Mouse (Mus musculus) hindbrain, embryonic 12.5 days (tissue): ENCODE measurements at regions not wholly inside any gene's neighbourhood (a gene's known extent, or its start where the extent isn't known, plus 50 kb on each side); places are given as distances from the start of the nearest gene placed in this dataset.

ENCODE experiments used
- ATAC-seq: fragments of 200-750 bp; cut with Nextera tagmentation; 2 replicates; pipeline ENCODE4 v1.8.0; 2017; ENCODE audit warnings: moderate TSS enrichment; ENCODE audit not compliant: low FRiP score
- H3K27ac ChIP-seq: fragments of 300-500 bp; sonication (generic); 2 replicates; pipeline ENCODE4 v1.5.1; 2016; ENCODE audit warnings: mild to moderate bottlenecking
- H3K27me3 ChIP-seq: fragments of 300-500 bp; sonication (generic); 2 replicates; pipeline ENCODE4 v1.6.1; 2016; ENCODE audit warnings: mild to moderate bottlenecking
- H3K36me3 ChIP-seq: fragments of 300-500 bp; sonication (generic); 2 replicates; pipeline ENCODE4 v1.6.1; 2016; ENCODE audit warnings: mild to moderate bottlenecking
- H3K4me1 ChIP-seq: fragments of 300-500 bp; sonication (generic); 2 replicates; pipeline ENCODE4 v1.6.1; 2016
- H3K4me2 ChIP-seq: fragments of 300-500 bp; sonication (generic); replicated peaks from 2 replicates; pipeline ENCODE4 v1.6.1; 2016; ENCODE audit warnings: mild to moderate bottlenecking
- H3K4me3 ChIP-seq: fragments of 300-500 bp; sonication (generic); 2 replicates; pipeline ENCODE4 v1.5.1; 2016; ENCODE audit warnings: mild to moderate bottlenecking
- H3K9ac ChIP-seq: fragments of 300-500 bp; sonication (generic); 2 replicates; pipeline ENCODE4 v1.6.1; 2016; ENCODE audit warnings: mild to moderate bottlenecking, moderate library complexity
- H3K9me3 ChIP-seq: fragments of 300-500 bp; sonication (generic); replicated peaks from 2 replicates; pipeline ENCODE4 v1.6.1; 2016; ENCODE audit warnings: mild to moderate bottlenecking
- WGBS: fragments of 180-500 bp; shearing (Covaris S2); methylation state at CpG from one replicate; pipeline ENCODE4 v1.1.7; 2016; 5-methylcytosine and 5-hydroxymethylcytosine counted together

- no peak overlapping the region for H3K27ac ChIP-seq
- H3K9me3 ChIP-seq: no peaks in the 10 kb centered on the region
- no peak overlapping the region for H3K4me3 ChIP-seq
- no peak overlapping the region for H3K4me2 ChIP-seq
- no peaks in the 10 kb centered on the region for H3K4me1 ChIP-seq
- ATAC-seq: no peak
- no peak overlapping the region for H3K9ac ChIP-seq
- no peaks in the 10 kb centered on the region for H3K36me3 ChIP-seq
- WGBS: 84% methylated on average over 2 of the region's 2 CpGs
- no peaks in the 10 kb centered on the region for H3K27me3 ChIP-seq
Measured at GRCm38 (mm10) chr10:9136099-9136498, 250.2 kb upstream of the Sash1 start.

GRCm38 (mm10) chr10:9134293-9135021 lies 248.6 kb upstream of the Sash1 start:
- no peak for ATAC-seq
- WGBS: 70% methylated on average over 9 of the region's 9 CpGs
- Histone ChIP-seq H3K27me3 (no peaks in the 10 kb centered on the region), H3K9ac (no peak overlapping the region), H3K27ac (no peak overlapping the region), H3K36me3 (no peaks in the 10 kb centered on the region), H3K4me3 (no peak overlapping the region), H3K9me3 (no peaks in the 10 kb centered on the region), H3K4me2 (no peak overlapping the region), H3K4me1 (no peaks in the 10 kb centered on the region)

- no peaks in the 10 kb centered on the region for H3K36me3 ChIP-seq
- H3K4me3 ChIP-seq: no peak overlapping the region
- H3K9ac ChIP-seq: no peak overlapping the region
- 86% methylated on average over 2 of the region's 2 CpGs for WGBS
- no peaks in the 10 kb centered on the region for H3K4me1 ChIP-seq
- H3K4me2 ChIP-seq: no peak overlapping the region
- H3K27ac ChIP-seq: no peak overlapping the region
- no peaks in the 10 kb centered on the region for H3K9me3 ChIP-seq
- no peaks in the 10 kb centered on the region for H3K27me3 ChIP-seq
- ATAC-seq: no peak
Measured at GRCm38 (mm10) chr10:9130061-9130460, 244.2 kb upstream of the Sash1 start.

GRCm38 (mm10) chr10:9119249-9119648 lies 233.4 kb upstream of the Sash1 start:
- Histone ChIP-seq H3K9me3 (no peaks in the 10 kb centered on the region), H3K36me3 (no peaks in the 10 kb centered on the region), H3K27ac (no peak overlapping the region), H3K9ac (no peak overlapping the region), H3K4me2 (no peak overlapping the region), H3K4me3 (no peak overlapping the region), H3K27me3 (no peaks in the 10 kb centered on the region), H3K4me1 (peaks cover 5% of the 10 kb centered on the region)
- ATAC-seq: no peak
- WGBS: 19% methylated on average over 4 of the region's 4 CpGs

GRCm38 (mm10) chr10:9117648-9118551 lies 232.0 kb upstream of the Sash1 start:
- H3K36me3 ChIP-seq: no peaks in the 10 kb centered on the region
- peaks cover 5% of the 10 kb centered on the region for H3K4me1 ChIP-seq
- ATAC-seq: peak; percentile 91
- no peaks in the 10 kb centered on the region for H3K27me3 ChIP-seq
- H3K4me2 ChIP-seq: peak overlapping the region; percentile 47
- no peaks in the 10 kb centered on the region for H3K9me3 ChIP-seq
- WGBS: 17% methylated on average over 14 of the region's 14 CpGs
- no peak overlapping the region for H3K27ac ChIP-seq
- peak overlapping the region; percentile 35; the same call in 1 of the 2 replicates for H3K9ac ChIP-seq
- peak overlapping the region; percentile 18 for H3K4me3 ChIP-seq

- ATAC-seq: 0 out of 2 replicates have a peak, but pooled peaks have one; percentile 33
- Histone ChIP-seq H3K4me2 (peak overlapping the region; percentile 47), H3K9me3 (no peaks in the 10 kb centered on the region), H3K27ac (no peak overlapping the region), H3K9ac (peak overlapping the region; percentile 35; the same call in 1 of the 2 replicates), H3K4me1 (peaks cover 5% of the 10 kb centered on the region), H3K27me3 (no peaks in the 10 kb centered on the region), H3K4me3 (peak overlapping the region; percentile 18), H3K36me3 (no peaks in the 10 kb centered on the region)
- 91% methylated on average over 7 of the region's 7 CpGs for WGBS
Measured at GRCm38 (mm10) chr10:9117134-9117533, 231.3 kb upstream of the Sash1 start.

GRCm38 (mm10) chr10:9113706-9114105 lies 227.8 kb upstream of the Sash1 start:
- Histone ChIP-seq H3K4me1 (peaks cover 2% of the 10 kb centered on the region), H3K4me2 (no peak overlapping the region), H3K27me3 (no peaks in the 10 kb centered on the region), H3K36me3 (no peaks in the 10 kb centered on the region), H3K9ac (no peak overlapping the region), H3K4me3 (no peak overlapping the region), H3K9me3 (no peaks in the 10 kb centered on the region), H3K27ac (no peak overlapping the region)
- 84% methylated on average over 5 of the region's 5 CpGs for WGBS
- ATAC-seq: no peak

GRCm38 (mm10) chr10:9111051-9111450 lies 225.2 kb upstream of the Sash1 start:
- no peak overlapping the region for H3K27ac ChIP-seq
- H3K9me3 ChIP-seq: no peaks in the 10 kb centered on the region
- 86% methylated on average over 3 of the region's 3 CpGs for WGBS
- H3K4me2 ChIP-seq: no peak overlapping the region
- H3K36me3 ChIP-seq: no peaks in the 10 kb centered on the region
- no peaks in the 10 kb centered on the region for H3K27me3 ChIP-seq
- no peak overlapping the region for H3K4me3 ChIP-seq
- no peaks in the 10 kb centered on the region for H3K4me1 ChIP-seq
- H3K9ac ChIP-seq: no peak overlapping the region
- ATAC-seq: no peak

GRCm38 (mm10) chr10:9096207-9096606 lies 210.3 kb upstream of the Sash1 start:
- Histone ChIP-seq H3K27me3 (no peaks in the 10 kb centered on the region), H3K4me3 (no peak overlapping the region), H3K4me1 (no peaks in the 10 kb centered on the region), H3K36me3 (no peaks in the 10 kb centered on the region), H3K9ac (no peak overlapping the region), H3K9me3 (no peaks in the 10 kb centered on the region), H3K27ac (no peak overlapping the region), H3K4me2 (no peak overlapping the region)
- WGBS: 80% methylated on average over 2 of the region's 2 CpGs
- no peak for ATAC-seq

- Histone ChIP-seq H3K4me3 (no peak overlapping the region), H3K4me2 (no peak overlapping the region), H3K4me1 (no peaks in the 10 kb centered on the region), H3K9me3 (no peaks in the 10 kb centered on the region), H3K27ac (no peak overlapping the region), H3K9ac (no peak overlapping the region), H3K27me3 (no peaks in the 10 kb centered on the region), H3K36me3 (no peaks in the 10 kb centered on the region)
- WGBS: 70% methylated on average over 6 of the region's 6 CpGs
- ATAC-seq: no peak
Measured at GRCm38 (mm10) chr10:9095163-9095562, 209.3 kb upstream of the Sash1 start.

GRCm38 (mm10) chr10:9092237-9092885 lies 206.5 kb upstream of the Sash1 start:
- peak; percentile 38; the same call in 1 of the 2 replicates for ATAC-seq
- no peak overlapping the region for H3K4me3 ChIP-seq
- WGBS: 76% methylated on average over 10 of the region's 10 CpGs
- H3K4me2 ChIP-seq: no peak overlapping the region
- H3K4me1 ChIP-seq: no peaks in the 10 kb centered on the region
- H3K9ac ChIP-seq: no peak overlapping the region
- no peaks in the 10 kb centered on the region for H3K36me3 ChIP-seq
- no peak overlapping the region for H3K27ac ChIP-seq
- H3K27me3 ChIP-seq: no peaks in the 10 kb centered on the region
- H3K9me3 ChIP-seq: no peaks in the 10 kb centered on the region

GRCm38 (mm10) chr10:9090961-9091360 lies 205.1 kb upstream of the Sash1 start:
- Histone ChIP-seq H3K36me3 (no peaks in the 10 kb centered on the region), H3K9ac (no peak overlapping the region), H3K27ac (no peak overlapping the region), H3K4me1 (no peaks in the 10 kb centered on the region), H3K4me2 (no peak overlapping the region), H3K4me3 (no peak overlapping the region), H3K27me3 (no peaks in the 10 kb centered on the region), H3K9me3 (no peaks in the 10 kb centered on the region)
- no peak for ATAC-seq
- WGBS: 90% methylated on average over 6 of the region's 6 CpGs
